Mouse (Mus musculus) erythroblast, adult 5-6 weeks (primary cell): ENCODE data around the gene Nr2e1. TPM values are rescaled to one million over a fixed set of nuclear protein-coding genes. Genes with fewer than 3 reads are reported as not detected.

Experiments used
- ATAC-seq: replicated peaks from 2 replicates; pipeline ENCODE4 v1.8.0; 2016; ENCODE audit warnings: moderate number of reproducible peaks, mild to moderate bottlenecking, moderate TSS enrichment, inconsistent platforms; ENCODE audit not compliant: poor library complexity, low FRiP score, severe bottlenecking
- total RNA-seq, 2 experiments: library from RNA; stranded (forward) in 1 of 2; stranded (reverse) in 1 of 2; fragments of 150-400 nt in 1 of 2; fragments of 200-764, 138-1000 nt in 1 of 2; gene quantifications; 2 replicates each; pipeline versions ENCODE4 v1.2.3 to v1.2.4; 2015 to 2017; ENCODE audit warnings: low replicate concordance in 2 of 2

Nr2e1 gene
- total RNA-seq, 2 experiments from 2014 or later, result not detected

DNA sequence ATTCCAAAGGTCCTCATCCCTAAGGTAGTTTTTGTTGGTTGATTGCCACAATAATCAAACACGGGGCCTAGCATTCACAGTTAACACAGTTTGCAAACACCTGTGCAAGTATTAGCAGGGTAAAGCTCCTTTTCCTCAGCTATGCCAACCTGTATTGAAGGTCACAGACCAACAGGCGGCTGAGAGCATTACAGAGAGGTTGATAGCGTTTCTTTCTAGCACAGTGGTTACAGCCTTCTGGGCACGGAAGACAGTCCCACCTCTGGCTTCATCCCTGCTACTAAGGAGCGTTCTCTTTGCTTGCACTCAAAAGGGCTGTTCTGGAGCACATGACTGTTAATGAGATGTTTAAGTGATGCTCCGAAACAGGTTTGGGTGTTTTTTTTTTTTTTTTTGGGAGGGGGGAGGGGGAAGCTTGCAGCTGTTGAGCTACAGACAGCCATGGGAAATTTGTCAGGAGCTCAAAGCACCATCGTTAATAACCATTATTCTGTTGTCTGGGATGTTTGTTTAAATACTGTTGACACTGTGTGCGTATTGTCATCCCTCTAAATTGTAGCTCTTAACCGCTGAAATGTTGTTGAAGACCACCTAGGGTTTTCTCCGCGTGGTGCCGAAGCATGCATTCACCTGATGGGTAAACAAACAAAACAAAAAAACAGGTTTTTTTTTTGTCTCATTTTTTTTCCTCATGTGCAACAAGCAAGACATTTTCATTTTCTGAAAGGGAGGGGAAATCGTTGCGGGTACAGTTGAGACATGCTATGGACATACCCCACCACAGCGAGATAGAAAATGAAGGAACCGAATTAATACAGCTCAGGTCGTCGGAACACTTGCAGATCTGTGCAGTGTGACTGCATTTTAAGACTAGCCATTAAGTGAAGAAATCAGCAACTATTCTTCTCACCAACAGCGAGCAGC, 7.1 kb upstream of the Nr2e1 start:
- ATAC-seq, result no peak

GRCm38 (mm10) chr10:42589505-42589904, 6.1 kb upstream of the Nr2e1 start:
- ATAC-seq, result no peak

DNA sequence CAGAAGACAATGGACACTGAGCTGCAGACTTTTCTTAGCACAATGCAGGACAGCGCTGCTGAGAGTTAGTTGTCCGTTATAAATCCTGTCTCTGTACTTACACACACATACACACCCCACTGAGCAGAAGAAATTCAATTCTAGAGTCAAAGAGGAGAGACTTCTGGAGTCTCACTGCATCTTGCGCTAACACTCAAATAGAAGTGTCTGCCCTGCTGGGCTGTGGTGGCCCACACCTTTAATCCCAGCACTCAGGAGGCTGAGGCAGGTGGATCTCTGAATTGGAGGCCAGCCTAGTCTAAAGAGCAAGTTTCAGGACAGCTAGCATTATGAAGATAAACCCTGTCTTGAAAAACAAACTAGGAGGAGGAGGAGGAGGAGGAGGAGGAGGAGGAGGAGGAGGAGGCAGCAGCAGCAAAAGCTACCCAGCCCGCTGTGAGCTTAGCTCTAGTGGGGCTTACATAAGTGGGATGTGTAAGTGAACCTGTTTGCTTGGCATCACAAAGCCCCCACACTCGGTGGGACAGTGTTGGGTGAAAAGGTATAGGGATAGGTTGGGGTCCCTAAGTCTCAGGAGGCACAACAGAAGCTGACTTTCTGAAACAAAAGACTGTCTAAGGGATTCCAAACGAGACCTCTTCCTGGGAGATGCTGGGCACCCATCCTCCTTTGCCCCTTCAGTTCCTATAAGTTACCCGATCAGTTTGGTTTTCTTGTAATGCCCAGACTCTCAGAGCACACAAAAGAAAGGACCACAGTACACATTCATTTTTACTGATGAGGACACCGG, 4.7 kb upstream of the Nr2e1 start:
- ATAC-seq, result no peak

DNA sequence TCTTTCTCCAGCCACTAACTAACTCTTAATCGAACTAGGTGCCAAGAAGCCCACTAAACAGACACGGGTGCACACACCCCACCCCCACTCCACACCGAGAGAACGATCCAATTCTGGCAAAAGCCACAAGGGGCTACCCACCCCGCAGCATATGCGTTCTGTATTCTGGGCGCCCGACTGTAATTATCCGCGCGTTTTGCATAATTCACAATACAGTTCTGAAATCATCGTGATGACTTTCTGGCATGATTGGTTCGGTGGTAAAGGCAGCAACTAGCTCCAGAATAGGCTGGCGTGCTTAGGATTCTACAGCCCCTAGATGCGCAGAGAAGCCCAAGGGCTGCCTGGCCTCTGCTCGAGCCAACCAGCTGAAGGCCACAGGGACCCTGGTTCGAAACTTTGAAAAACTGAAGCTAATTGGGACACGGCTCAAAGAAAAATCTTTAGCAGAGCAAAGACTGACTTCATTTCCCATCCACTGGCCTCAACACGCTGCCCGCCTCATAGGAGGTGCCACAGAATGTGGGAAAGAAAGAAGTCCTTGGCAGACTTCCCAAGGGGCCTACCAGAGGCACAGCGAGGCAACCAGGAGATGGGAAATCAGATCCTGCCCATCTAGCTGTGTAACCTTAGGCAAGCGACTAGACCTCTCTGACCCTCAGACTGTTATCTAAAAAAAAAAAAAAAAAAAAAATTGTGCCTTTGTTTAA, 2.3 kb upstream of the Nr2e1 start:
- no peak for ATAC-seq

- ATAC-seq, result no peak
Measured at GRCm38 (mm10) chr10:42585156-42585555, 1.7 kb upstream of the Nr2e1 start.

DNA sequence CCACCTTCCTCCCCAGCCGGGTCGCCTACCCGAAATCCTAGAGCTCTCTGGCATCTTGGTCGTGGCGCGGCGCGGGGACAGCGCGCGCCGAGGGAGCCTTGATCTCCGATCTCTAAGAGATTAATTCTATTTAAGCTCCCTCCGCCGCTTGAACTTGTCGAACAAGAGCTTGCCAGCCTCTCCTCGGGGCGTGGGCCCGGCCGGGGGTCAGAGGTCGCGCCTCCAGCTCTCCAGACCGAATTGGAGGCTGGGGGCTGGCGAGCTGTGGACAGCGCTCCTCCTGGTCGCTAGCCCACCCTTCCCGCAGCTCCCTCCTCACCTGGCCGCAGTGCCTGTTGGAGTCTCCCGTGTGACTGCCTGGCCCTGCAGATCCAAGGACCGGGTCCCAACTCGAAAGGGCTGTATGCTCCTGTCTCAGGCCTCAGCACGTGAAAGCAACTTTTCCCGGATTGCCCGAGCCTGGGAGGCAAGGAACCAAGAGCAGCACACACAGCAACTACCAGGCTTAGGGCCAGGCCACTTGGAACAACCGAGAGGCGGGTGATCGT, 1.1 kb upstream of the Nr2e1 start:
- ATAC-seq, result no peak

GRCm38 (mm10) chr10:42583902-42584435, 537 bp upstream of the Nr2e1 start:
- ATAC-seq, result no peak

- ATAC-seq, result no peak
Measured at GRCm38 (mm10) chr10:42582566-42583110, 794 bp downstream of the Nr2e1 start.

DNA sequence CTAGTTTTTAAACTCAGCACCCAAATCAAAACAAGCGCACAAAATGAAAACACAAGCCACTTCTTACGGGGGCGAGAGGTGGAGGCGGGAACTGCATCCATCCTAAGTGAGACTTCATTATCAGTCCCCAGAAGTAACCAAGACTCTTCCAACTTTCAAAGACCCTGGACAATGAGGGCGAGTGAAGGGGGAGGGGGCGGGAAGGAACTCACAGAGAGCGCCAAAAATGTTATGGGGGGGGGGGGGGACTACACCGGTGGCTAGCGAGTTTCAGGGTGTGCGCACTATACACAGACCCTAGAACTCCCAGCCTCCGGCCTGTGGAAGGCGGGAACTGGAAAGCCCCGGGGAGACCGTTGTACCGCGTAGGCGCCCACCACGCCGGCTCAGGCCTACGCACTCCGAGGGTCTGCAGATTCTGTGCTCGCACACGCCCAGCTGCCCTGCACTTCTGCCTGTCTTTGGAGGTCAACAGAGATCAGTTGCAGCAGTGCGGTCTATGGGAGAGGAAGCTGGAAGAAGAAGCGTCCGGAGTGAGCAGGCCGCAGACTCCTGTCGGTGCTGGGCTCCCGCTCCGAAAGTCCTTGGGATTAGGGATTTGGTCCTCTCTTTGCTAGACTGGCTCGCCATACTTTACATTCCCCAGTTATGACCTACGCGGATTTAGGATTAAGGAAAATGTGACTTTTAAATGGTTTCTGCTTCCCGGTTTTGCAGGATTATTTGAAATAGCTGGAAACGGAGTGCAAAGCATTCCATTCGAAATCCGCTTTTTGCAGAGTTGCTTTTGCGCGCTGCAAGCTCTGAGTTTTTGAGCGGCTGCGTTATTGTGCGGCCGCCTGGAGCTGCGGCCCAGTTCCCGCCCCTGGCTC, 1.5 kb downstream of the Nr2e1 start:
- no peak for ATAC-seq

GRCm38 (mm10) chr10:42580951-42581277, 2.5 kb downstream of the Nr2e1 start:
- ATAC-seq, result no peak

DNA sequence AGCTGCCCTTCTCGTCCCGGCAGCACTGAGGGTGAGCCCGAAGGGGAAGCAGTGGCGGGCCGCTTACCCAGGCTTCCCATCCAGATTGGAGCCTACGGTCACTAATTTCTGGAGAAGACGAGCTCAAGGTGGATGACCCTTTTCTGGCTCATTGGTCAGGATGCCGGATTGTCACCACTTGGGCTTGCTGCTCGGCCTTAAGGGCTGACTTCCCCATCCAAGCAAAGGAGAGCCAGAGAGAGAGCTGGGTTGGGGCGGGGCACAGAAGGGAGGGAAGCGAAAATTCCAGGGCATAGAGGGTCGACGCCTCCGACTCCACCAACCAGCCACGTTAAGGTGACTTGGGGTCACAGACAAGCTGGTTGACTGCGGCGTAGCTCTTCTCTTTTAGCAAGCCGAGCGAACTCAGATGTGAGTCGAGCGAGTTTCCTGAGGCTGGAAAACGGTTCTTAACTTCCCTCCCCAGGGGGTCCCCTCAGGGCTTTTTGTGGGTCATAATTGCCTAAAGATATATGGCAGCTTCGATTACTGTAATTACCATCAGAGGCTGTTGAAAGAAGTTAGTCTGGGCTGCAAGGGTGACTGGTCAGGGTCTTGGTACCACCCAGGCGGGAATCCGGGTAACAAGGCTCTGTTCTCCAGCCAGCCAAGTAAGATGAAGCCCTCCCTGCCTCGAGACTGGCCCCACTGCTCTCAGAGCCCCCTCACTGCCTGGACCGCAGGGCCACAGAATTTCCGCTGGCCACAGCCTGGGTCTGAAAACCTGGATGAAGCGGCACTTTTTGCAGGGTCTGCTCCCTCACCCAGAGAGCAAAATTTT, 3.1 kb downstream of the Nr2e1 start:
- ATAC-seq, result no peak

DNA sequence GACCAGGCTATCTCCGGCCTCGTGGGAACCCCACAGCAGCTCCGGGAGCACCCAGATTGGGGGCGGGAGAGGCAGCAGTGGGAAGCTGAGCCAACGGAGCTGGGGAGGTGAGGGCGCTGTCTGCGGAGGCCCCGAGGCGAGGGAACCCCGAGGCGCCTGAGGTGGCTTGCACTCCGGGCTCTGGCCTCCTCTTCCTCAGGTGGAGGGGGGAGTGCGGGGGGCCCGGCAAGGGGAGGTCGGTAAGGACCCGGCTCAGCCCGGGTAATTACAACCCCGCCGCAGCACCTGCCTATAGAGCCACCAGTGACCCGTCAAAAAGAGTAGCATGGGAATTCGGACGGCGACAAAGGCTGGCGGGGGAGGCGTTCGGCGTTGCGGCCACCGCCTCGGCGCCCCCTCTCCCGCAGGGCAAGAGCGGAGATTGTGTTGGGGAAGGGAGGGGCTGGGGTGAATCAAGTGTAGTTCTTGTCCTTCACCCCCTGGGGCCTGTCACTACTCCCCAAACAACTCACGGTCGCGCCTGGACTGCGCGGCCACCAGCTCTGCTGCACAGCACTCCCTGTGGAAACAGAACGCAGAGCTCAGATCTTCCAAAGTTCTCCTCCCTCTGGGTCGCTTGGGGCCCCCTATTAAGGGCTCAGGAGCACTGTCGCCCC, 3.8 kb downstream of the Nr2e1 start:
- no peak for ATAC-seq

GRCm38 (mm10) chr10:42578698-42579474, 4.5 kb downstream of the Nr2e1 start:
- no peak for ATAC-seq

GRCm38 (mm10) chr10:42578281-42578675, 5.2 kb downstream of the Nr2e1 start:
- no peak for ATAC-seq

GRCm38 (mm10) chr10:42577525-42578280, 5.7 kb downstream of the Nr2e1 start:
- no peak for ATAC-seq

DNA sequence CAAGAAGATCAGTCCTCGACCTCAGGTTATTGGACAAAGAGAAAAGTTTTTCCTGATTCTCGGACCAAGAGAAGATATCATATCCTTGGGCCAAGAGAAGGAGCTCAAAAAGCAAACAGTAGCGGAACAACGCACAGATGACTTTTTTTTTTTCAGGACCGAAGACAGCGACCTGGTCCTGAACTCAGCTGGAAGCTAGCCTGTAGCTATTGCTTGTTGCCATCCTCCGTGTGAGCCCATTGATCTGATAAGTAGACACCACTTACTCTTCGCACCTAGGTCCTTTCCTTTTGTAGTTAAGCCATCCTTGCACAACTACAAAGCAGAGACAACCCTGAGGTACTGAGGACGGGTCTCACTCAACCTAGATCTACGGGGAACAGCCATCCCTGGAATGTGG, 8.8 kb downstream of the Nr2e1 start:
- no peak for ATAC-seq
